Mouse (Mus musculus): ENCODE measurements at regions not wholly inside any gene's neighbourhood (a gene's known extent, or its start where the extent isn't known, plus 50 kb on each side); places are given as distances from the start of the nearest gene placed in this dataset.
A peak's percentile ranks its signal among the peaks of the same experiment; 100 is the strongest.

DNA sequence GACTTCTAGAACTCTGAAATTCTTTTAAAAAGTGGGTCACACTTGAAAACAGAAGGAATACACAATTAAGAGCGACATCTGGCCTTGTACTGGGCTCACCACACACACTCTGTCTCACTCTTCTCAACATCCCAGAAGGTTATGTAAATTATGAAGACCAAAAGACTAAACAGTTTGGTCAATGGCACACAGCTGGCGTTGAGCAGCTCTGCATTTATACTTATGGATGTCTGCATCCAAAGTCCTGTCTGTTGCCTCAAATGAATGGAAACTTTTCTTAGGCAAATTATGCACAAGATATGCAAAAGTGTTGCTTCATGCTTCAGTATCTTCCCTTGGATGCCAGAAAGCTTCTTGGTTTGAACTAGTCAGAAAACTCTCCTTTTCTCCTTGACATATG, 323.5 kb downstream of the Ppp3ca start:
- no peak for DNase-seq (ENCODE audit: extremely low read depth, low read depth)

GRCm38 (mm10) chr3:136994361-136995083, 324.6 kb downstream of the Ppp3ca start:
- DNase-seq (ENCODE audit: extremely low read depth, low read depth), result no peak

GRCm38 (mm10) chr3:136995611-136996335, 325.8 kb downstream of the Ppp3ca start:
- DNase-seq (ENCODE audit: extremely low read depth, low read depth), result no peak

- no peak for DNase-seq (ENCODE audit: extremely low read depth, low read depth)
Measured at GRCm38 (mm10) chr3:136996381-136996895, 326.5 kb downstream of the Ppp3ca start.

- no peak for DNase-seq (ENCODE audit: extremely low read depth, low read depth)
Measured at GRCm38 (mm10) chr3:137011551-137011950, 329.3 kb upstream of the Emcn start.

DNA sequence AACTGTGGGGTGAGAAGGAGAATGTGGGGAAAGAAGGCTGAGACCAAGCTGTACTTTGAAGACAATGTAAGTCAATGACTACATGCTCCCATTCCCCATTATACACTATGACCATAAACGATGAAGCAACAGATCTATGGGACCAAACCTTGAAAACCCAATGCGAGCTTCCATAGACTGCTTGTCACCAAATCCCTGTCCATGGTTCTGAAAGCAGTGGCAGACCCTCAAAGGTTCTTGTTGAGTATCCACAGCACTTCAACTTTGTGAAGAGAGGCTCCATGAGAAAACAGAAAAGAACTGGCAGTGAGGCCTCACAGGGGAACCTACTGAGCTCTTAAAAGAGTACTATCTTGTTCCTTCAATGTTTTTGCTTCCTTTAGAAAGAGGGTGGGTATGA, 326.2 kb upstream of the Emcn start:
- peak; percentile 22 for DNase-seq (ENCODE audit: extremely low read depth, low read depth)

GRCm38 (mm10) chr3:137015199-137015598, 325.7 kb upstream of the Emcn start:
- no peak for DNase-seq (ENCODE audit: extremely low read depth, low read depth)

DNA sequence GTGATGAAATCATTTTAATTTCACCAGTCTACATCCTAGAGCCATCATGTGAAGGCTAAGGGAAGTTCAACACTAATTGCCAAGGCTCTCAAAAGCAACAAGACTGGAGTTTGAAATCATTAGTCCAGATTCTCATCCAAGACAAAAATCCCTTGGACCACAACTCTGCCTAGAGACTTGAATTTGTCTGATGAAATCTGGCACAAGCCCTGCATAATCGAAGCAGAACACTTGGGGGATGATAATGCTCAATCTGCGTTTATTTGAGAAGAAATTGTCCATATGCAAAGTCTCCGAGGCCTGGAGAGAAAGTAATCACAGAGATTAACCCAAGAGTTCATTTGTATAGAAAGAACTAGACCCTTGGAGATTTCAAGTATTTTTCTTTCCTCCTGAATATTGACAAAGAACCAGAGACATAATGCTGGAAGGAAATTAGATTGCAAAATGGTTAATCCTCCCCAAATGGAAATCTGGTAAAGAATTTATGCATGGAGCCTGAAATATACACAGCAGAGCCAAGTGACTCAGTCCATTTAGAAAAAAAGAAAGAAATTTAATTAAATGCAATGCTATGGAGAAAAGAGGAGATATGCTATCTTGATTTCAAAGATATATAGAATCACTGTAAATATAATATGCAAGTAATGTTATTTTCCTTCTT, 320.8 kb upstream of the Emcn start:
- no peak for DNase-seq (ENCODE audit: extremely low read depth, low read depth)

DNA sequence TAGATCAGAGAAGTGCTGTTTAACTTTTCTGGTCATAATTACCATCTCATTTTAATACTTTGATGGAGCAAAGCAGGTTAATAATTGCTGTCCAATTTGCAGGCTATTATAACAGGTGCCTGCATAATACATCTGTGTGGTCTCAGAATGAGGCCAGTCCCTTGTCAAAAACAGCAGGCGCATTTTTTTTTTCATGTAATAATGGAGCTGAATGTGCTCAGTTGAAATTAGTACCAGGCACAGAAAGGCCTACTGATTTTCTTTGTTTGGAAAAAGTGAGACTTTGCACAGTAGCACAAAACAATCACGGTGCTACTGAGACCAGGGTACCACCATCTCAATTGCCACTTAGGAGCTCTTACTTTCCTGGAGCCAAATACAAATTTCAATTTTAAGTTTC, 311.3 kb upstream of the Emcn start:
- no peak for DNase-seq (ENCODE audit: extremely low read depth, low read depth)

DNA sequence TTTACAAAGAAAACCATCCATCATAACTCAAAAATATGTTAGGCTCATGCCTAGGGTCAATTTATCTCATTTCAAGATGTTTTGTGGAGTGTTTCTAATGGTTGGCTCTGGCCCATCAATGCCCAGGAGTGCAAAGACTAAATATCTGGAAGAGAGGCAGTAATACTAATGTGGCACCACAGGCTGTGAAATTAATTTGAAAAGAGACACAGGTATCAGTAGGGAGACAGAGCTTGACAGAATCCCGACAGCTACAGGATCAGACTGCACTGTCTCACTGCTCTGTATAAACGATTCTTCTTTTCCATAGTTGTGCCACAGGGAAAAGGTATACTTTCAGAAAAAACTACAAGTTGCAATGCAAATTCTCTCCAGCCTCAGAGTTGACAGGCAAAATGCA, 308.1 kb upstream of the Emcn start:
- DNase-seq (ENCODE audit: extremely low read depth, low read depth), result no peak

DNA sequence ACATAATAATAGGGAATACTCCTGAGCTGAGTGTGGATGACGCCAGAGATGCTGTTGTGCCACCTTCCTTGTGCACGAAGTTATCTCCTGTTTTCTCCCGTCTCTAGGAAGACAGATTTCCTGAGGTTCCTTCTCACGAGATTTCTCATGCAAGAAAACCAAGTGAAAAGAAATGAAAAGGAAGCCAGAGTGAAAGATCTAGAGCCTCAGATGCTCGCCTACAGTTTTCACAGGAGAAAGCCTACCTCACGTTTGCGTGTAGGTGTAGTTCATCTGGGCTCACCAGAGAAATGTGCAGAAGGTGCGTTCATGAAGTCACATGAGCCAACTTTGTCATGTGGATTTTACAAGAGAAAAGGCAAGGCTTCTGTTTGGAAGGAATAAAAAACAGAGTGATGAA, 301.2 kb upstream of the Emcn start:
- DNase-seq (ENCODE audit: extremely low read depth, low read depth), result no peak

DNA sequence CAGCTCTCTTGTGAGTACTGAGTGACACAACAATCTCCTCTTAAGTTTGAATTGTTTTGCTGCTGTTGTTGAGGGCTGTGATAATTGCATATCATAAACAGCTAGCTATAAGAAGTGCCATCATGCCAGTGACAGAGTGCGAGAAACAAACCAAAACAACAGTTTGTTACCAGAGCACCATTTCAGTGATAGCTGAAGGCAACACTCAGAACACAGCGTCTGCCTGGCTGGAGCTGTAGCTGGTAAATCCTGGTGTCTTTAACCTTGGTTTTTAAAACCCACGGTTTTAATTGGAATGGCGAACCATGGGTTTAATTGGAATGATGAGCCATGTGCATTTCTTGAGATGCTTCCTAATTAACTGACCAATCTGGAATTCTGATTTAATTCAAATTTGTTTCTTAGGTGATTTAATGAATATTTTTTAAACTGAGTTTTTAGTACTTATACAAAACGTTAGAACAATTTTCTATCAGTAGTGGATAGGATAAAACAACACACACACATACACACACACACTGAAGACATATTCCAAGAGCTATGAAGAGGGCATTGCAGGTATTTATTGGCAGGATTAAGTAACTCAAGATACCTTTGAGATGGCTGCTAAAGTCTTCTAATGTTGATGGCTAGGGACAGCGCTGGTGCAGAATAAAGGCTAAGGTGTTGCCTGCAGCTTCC, 284.2 kb upstream of the Emcn start:
- DNase-seq (ENCODE audit: extremely low read depth, low read depth), result no peak

DNA sequence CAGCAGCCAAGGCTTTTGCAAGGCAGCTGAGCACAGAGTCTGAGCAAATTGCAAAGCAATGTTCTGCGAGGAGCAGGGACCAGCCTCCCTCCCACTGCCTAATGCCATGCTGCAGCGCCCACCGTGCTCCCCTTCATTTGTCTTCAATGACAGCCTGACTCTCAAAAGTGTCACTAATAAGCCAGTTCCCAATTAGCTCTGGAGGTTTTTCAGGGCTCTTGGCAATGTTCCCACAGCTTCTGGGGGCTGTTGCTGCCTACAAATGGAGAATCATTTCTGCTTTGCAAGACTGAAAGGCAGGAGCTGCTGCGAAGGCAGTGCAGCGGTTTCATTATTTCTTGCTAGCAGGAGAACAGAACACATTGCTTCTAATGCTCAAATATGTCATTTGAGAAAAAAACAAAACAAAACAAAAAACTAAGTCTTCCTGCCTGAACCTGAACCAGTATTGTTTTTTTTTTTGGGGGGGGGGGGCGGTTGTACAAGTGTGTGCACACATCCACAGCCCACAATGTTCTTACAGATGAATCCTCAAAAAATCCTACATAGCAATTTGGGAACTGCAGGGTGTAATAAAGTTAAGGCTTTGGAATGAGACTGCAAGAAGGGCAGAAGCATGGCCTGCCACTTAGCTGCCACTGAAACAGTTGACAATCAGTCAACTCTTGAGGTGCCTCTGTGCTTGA, 283.5 kb upstream of the Emcn start:
- no peak for DNase-seq (ENCODE audit: extremely low read depth, low read depth)

- DNase-seq (ENCODE audit: extremely low read depth, low read depth), result no peak
Measured at GRCm38 (mm10) chr3:137057911-137058260, 283.0 kb upstream of the Emcn start.

- DNase-seq (ENCODE audit: extremely low read depth, low read depth), result no peak
Measured at GRCm38 (mm10) chr3:137062067-137062466, 278.8 kb upstream of the Emcn start.

GRCm38 (mm10) chr3:137067336-137067735, 273.5 kb upstream of the Emcn start:
- DNase-seq (ENCODE audit: extremely low read depth, low read depth), result no peak

- DNase-seq (ENCODE audit: extremely low read depth, low read depth), result no peak
Measured at GRCm38 (mm10) chr3:137069334-137069733, 271.5 kb upstream of the Emcn start.

GRCm38 (mm10) chr3:137077718-137078599, 262.9 kb upstream of the Emcn start:
- no peak for DNase-seq (ENCODE audit: extremely low read depth, low read depth)

DNA sequence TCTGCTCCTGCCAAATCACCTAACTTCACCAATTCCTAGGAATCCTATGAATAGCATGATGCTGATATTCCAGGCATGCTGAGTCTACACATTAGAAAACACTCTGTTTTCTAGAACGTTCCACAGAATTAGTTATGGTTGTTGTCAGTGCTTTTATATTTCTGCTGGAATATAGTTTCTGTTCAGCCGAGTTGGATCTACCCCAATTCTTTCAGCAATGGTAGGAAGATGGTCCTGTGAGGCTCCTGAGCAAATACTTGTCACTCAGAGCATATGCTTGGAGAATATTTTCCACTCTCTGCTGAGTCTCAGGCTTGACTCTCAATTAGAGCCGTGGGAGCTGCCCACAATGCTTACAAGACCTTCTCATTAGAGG, 262.3 kb upstream of the Emcn start:
- no peak for DNase-seq (ENCODE audit: extremely low read depth, low read depth)

- no peak for DNase-seq (ENCODE audit: extremely low read depth, low read depth)
Measured at GRCm38 (mm10) chr3:137086896-137087295, 254.0 kb upstream of the Emcn start.
